Mouse (Mus musculus): Measurements from ENCODE around the gene Gpsm3.

The Gpsm3 gene

DNA sequence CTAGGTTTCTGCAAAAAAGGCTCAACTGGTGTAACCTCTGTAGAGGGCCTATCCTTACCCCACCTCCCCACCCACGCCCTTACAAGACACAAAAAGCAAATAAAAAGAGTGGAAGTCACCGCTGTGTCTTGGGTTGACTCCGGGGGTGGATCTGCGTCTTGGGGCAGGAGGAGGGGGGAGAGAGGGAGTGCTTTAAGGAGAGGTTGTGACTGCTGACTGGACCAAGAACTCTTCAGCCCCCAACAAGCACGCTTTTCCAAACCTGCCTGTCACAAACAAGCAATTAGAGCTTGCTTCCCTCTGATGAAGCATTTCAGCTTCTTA lies 39.0 kb downstream of the Gpsm3 start:
- DNase-seq (ENCODE audit: low read depth in 1 of 2, low spot score in 2 of 2): no peak

DNA sequence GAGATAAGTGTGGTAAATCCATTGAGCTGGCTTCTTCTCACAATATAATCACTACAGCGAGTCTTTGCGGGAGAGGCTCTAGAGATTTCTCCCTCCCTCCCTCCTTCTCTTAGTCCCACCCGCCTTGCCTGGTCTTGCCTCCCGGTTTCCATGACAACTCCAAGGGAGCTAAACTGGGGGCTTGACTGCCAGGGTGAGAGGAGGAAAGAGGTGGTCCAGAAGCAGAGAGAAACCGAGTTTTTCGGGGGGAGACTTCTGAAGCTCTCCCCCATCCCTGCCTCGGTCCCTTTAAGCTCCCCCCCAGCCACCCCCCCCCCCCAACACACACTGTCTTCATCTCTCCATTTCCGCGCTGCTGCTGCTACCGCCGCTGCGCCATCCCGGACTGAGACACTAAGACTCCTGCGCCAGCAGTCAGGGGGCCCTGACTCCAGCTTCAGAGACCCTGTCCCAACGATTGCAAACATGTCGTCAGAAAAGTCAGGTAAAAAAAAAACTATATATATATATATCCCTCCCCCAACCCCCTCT lies 39.7 kb downstream of the Gpsm3 start, which contains the start of gene Prrt1:
Gene Prrt1, plus strand, starts transcription at position 313 of the 531 bp plus-strand sequence.
- DNase-seq (ENCODE audit: low read depth in 1 of 2, low spot score in 2 of 2): no peak

DNA sequence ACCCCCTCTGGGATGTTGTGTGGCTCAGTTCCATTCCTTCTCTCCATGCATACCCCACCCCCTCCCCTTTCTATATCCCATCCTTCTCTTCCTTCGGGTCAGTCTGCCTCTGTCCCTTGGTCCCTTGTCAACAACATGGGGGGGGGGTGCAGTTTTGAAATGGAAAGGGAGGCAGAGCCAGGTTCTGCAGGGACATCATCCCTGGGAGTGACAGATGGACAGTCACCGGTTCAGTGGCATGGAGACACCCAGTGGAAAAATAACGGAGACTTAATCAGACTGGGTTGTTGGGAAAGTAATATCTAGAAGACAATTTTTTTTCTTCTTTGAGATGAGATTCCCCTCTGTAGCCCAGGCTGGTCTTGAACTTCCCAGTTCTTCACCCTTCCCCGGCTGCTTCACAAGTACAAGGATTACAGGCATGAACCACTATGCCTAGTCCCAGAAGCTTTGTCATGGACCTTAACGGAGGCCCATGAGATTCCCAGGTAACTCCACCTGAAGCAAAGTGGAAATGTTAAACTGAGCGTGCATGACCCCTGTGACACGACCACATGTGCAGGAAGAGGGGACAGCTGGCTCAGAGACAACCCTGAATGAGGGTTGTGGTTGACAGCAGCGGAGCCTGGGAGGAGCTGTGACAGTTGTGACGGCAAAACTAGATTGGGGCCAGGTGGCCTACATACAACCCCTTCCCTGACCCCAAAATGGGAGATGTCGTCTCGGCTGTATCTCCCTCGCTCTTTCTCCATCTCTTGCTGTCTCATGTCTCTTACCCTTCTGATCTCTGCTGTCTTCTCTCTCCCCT lies 40.4 kb downstream of the Gpsm3 start:
- no peak for DNase-seq (ENCODE audit: low read depth in 1 of 2, low spot score in 2 of 2)

- no peak for DNase-seq (ENCODE audit: low read depth in 1 of 2, low spot score in 2 of 2)
These were observed 41.2 kb downstream of the Gpsm3 start for GRCm38 (mm10) chr17:34630761-34631301.

DNA sequence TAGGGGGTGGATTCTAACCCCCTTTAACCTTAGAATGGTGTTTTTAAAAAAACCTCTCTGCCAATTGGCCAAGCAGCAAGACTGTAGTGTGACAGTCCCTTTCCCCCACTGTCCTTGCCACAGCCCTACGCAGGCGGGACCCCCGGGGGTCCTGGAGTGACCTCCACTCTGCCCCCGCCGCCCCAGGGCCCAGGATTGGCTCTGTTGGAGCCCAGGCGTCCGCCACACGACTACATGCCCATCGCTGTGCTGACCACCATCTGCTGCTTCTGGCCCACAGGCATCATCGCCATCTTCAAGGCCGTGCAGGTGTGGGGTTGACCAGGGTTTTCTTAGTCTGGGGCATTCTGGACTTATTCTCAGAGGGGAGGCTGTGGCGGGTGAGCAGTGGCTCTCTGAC lies 42.0 kb downstream of the Gpsm3 start:
- DNase-seq (ENCODE audit: low read depth in 1 of 2, low spot score in 2 of 2): no peak

DNA sequence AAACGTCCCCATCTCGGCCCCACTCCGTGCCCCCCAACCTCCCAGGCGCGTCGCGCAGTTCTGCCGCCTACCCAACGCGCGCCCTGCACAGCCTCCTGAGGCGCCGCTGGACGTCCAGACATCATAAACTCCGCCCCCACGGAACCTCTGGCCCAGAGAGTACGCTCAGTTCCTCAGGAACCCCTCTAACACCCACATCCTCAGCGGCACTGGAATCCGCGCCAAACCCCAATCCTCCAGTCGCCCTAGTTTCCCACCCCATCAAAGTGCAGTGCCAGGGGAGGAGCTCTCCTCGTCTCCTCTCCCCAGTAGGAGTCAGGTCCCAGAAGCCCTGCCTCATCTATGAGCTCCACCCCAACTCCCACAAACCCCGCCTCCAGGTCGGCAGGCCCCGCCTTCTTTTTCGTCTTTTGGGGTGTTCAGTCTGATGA lies 42.7 kb downstream of the Gpsm3 start:
- peak; percentile 75 to 89 for DNase-seq (ENCODE audit: low read depth in 1 of 2, low spot score in 2 of 2)

GRCm38 (mm10) chr17:34635671-34636070 lies 46.1 kb downstream of the Gpsm3 start:
- no peak for DNase-seq (ENCODE audit: low read depth in 1 of 2, low spot score in 2 of 2)

DNA sequence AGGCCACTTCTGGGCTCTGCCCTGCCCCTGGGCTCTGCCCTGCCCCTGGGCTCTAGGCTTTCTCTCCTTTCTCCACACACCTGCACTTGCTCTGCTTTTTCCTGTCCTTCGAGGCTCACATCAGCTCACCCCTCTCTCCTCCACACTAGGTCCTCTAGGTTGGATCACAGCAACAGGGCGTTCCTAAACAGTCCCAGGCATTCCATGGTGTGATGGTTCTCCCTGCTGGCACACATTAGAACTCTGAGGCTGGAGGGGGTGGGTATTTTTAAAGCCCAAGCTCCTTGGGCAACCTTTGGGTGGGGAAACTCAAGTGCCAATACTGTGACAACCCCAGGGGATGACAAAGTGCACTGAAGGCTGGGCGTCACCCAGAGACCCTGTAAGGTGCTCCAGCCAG lies 47.9 kb downstream of the Gpsm3 start:
- DNase-seq (ENCODE audit: low read depth in 1 of 2, low spot score in 2 of 2): no peak

GRCm38 (mm10) chr17:34639461-34640255 lies 50.1 kb downstream of the Gpsm3 start:
- DNase-seq (ENCODE audit: low read depth in 1 of 2, low spot score in 2 of 2): peak; percentile 65 to 75

GRCm38 (mm10) chr17:34640778-34641601 lies 51.4 kb downstream of the Gpsm3 start:
- DNase-seq (ENCODE audit: low read depth in 1 of 2, low spot score in 2 of 2): no peak

Data from monocyte, adult 2 months (primary cell).